Mouse (Mus musculus) cerebellum, adult 2 months (tissue): ENCODE results near the gene St6galnac6. TPM values are rescaled to one million over a fixed set of nuclear protein-coding genes. Genes with fewer than 3 reads are reported as not detected.

ENCODE experiments used
- DNase-seq, 2 experiments: peaks; one replicate each; pipeline ENCODE4 v3.0.0; 2021
- H3K27ac ChIP-seq: fragments of 200-500 bp; 2 replicates; pipeline ENCODE4 v1.5.1; 2012; ENCODE audit warnings: low read length, control low read depth, inconsistent platforms; ENCODE audit not compliant: insufficient read depth
- H3K27me3 ChIP-seq: fragments of 200-500 bp; 2 replicates; pipeline ENCODE4 v1.6.1; 2012; ENCODE audit warnings: inconsistent platforms, mild to moderate bottlenecking, low read length, moderate library complexity; ENCODE audit not compliant: control insufficient read depth, insufficient read depth
- H3K4me1 ChIP-seq: fragments of 200-500 bp; 2 replicates; pipeline ENCODE4 v1.6.1; 2011; ENCODE audit warnings: low read length; ENCODE audit not compliant: control insufficient read depth, insufficient read depth
- H3K4me3 ChIP-seq: fragments of 200-500 bp; replicated peaks from 2 replicates; pipeline ENCODE3; 2011; ENCODE audit warnings: mild to moderate bottlenecking, low read depth, low read length, control low read depth; ENCODE audit not compliant: insufficient read depth
- CTCF ChIP-seq: fragments of 200-500 bp; IDR thresholded peaks from 2 replicates; pipeline ENCODE4 v1.5.1; 2011; ENCODE audit warnings: low read depth, mild to moderate bottlenecking, control low read depth, low read length, moderate library complexity, borderline replicate concordance; ENCODE audit not compliant: insufficient read depth
- POLR2A ChIP-seq: fragments of 200-500 bp; IDR thresholded peaks from 2 replicates; pipeline ENCODE4 v1.6.1; 2011; ENCODE audit warnings: low read length, control low read depth, borderline replicate concordance; ENCODE audit not compliant: insufficient read depth
- WGBS: fragments of 180-500 bp; shearing (Covaris S2); methylation state at CpG from one replicate; pipeline ENCODE4 v1.1.7; 2018; 5-methylcytosine and 5-hydroxymethylcytosine counted together
- polyA plus RNA-seq: library from polyadenylated mRNA; depleted of rRNA; stranded (reverse); fragments of >200 nt; gene quantifications from 2 replicates; pipeline ENCODE4 v1.2.3, GENCODE M21; 2012

Gene St6galnac6
- polyA plus RNA-seq, 1 experiment, result 89.5 TPM

GRCm38 (mm10) chr2:32589213-32589795 is 10.2 kb upstream of the St6galnac6 start:
- TF ChIP-seq CTCF (no peak), POLR2A (0 out of 2 replicates have a peak, but pooled peaks have one; percentile 17)
- DNase-seq, result peak; percentile 91 to 95
- 7% methylated on average over 11 of the region's 11 CpGs for WGBS
- Histone ChIP-seq H3K27ac (peak overlapping the region; percentile 95), H3K27me3 (no peaks in the 10 kb centered on the region), H3K4me1 (peaks cover 24% of the 10 kb centered on the region; the same call in 1 of the 2 replicates), H3K4me3 (peak overlapping the region; percentile 76)

- Histone ChIP-seq H3K27me3 (no peaks in the 10 kb centered on the region), H3K4me3 (peak overlapping the region; percentile 76), H3K4me1 (peaks cover 31% of the 10 kb centered on the region), H3K27ac (peak overlapping the region; percentile 95)
- TF ChIP-seq POLR2A (no peak), CTCF (no peak)
- peak in 1 of 2 experiments; percentile 55 for DNase-seq
- WGBS, result 11% methylated on average over 10 of the region's 10 CpGs
Measured at GRCm38 (mm10) chr2:32590224-32590623, 9.3 kb upstream of the St6galnac6 start.

GRCm38 (mm10) chr2:32591249-32591648 is 8.3 kb upstream of the St6galnac6 start:
- no peak overlapping the region for H3K27ac ChIP-seq
- WGBS, result 9% methylated on average over 6 of the region's 6 CpGs
- H3K4me3 ChIP-seq, result no peak overlapping the region
- TF ChIP-seq CTCF (no peak), POLR2A (no peak)
- H3K27me3 ChIP-seq, result no peaks in the 10 kb centered on the region
- peaks cover 39% of the 10 kb centered on the region for H3K4me1 ChIP-seq
- DNase-seq, result peak; percentile 47 to 67

- H3K27ac ChIP-seq, result peak overlapping the region; percentile 78
- H3K27me3 ChIP-seq, result no peaks in the 10 kb centered on the region
- DNase-seq, result peak; percentile 92 to 95
- 12% methylated on average over 13 of the region's 13 CpGs for WGBS
- TF ChIP-seq CTCF, result no peak
- no peak for TF ChIP-seq POLR2A
- H3K4me1 ChIP-seq, result peaks cover 71% of the 10 kb centered on the region
- H3K4me3 ChIP-seq, result no peak overlapping the region
Measured at GRCm38 (mm10) chr2:32596725-32597124, 2.8 kb upstream of the St6galnac6 start.

GRCm38 (mm10) chr2:32597248-32597647 is 2.3 kb upstream of the St6galnac6 start:
- no peaks in the 10 kb centered on the region for H3K27me3 ChIP-seq
- no peak for DNase-seq
- H3K4me3 ChIP-seq, result no peak overlapping the region
- no peak for TF ChIP-seq CTCF
- TF ChIP-seq POLR2A, result no peak
- H3K4me1 ChIP-seq, result peaks cover 75% of the 10 kb centered on the region
- peak overlapping the region; percentile 78 for H3K27ac ChIP-seq
- 36% methylated on average over 5 of the region's 5 CpGs for WGBS

GRCm38 (mm10) chr2:32597699-32598098 is 1.8 kb upstream of the St6galnac6 start:
- peak overlapping the region; percentile 78 for H3K27ac ChIP-seq
- peaks cover 74% of the 10 kb centered on the region for H3K4me1 ChIP-seq
- peak in 1 of 2 experiments; percentile 46 for DNase-seq
- no peak overlapping the region for H3K4me3 ChIP-seq
- no peaks in the 10 kb centered on the region for H3K27me3 ChIP-seq
- 60% methylated on average over 5 of the region's 5 CpGs for WGBS
- no peak for TF ChIP-seq CTCF

- TF ChIP-seq POLR2A (no peak), CTCF (no peak)
- H3K4me1 ChIP-seq, result peaks cover 69% of the 10 kb centered on the region
- no peak overlapping the region for H3K4me3 ChIP-seq
- DNase-seq, result peak; percentile 70 to 75
- peak overlapping the region; percentile 78 for H3K27ac ChIP-seq
- H3K27me3 ChIP-seq, result no peaks in the 10 kb centered on the region
- WGBS, result 7% methylated on average over 8 of the region's 8 CpGs
Measured at GRCm38 (mm10) chr2:32598506-32598905, 1.0 kb upstream of the St6galnac6 start.

GRCm38 (mm10) chr2:32601417-32602065 is 2.0 kb downstream of the St6galnac6 start:
- Histone ChIP-seq H3K27me3 (no peaks in the 10 kb centered on the region), H3K4me1 (peaks cover 46% of the 10 kb centered on the region), H3K27ac (no peak overlapping the region), H3K4me3 (no peak overlapping the region)
- 35% methylated on average over 8 of the region's 8 CpGs for WGBS
- TF ChIP-seq POLR2A (no peak), CTCF (peak; percentile 62; the same call in 1 of the 2 replicates)
- peak; percentile 52 to 60 for DNase-seq
